Mouse (Mus musculus) intestine, postnatal 0 days (tissue): ENCODE data around the gene Bbs9. TPM values are rescaled to one million over a fixed set of nuclear protein-coding genes. Genes with fewer than 3 reads are reported as not detected.

Source experiments
- ATAC-seq: fragments of 200-750 bp; cut with Nextera tagmentation; 2 replicates; pipeline ENCODE4 v1.8.0; 2017; ENCODE audit warnings: mild to moderate bottlenecking, moderate TSS enrichment, moderate library complexity
- H3K27ac ChIP-seq: fragments of 300-500 bp; sonication (generic); 2 replicates; pipeline ENCODE4 v1.5.1; 2014; ENCODE audit warnings: mild to moderate bottlenecking, low read depth, low read length, moderate library complexity
- H3K27me3 ChIP-seq: fragments of 300-500 bp; sonication (generic); replicated peaks from 2 replicates; pipeline ENCODE4 v1.6.1; 2014; ENCODE audit warnings: low read length, mixed read lengths; ENCODE audit not compliant: control insufficient read depth, insufficient read depth
- H3K36me3 ChIP-seq: fragments of 300-500 bp; sonication (generic); 2 replicates; pipeline ENCODE4 v1.6.1; 2014; ENCODE audit warnings: mild to moderate bottlenecking, moderate library complexity; ENCODE audit not compliant: control insufficient read depth, insufficient read depth
- H3K4me1 ChIP-seq: fragments of 300-500 bp; sonication (generic); replicated peaks from 2 replicates; pipeline ENCODE4 v1.6.1; 2014; ENCODE audit warnings: antibody characterized with exemption, low read length, mixed read lengths; ENCODE audit not compliant: control insufficient read depth, insufficient read depth
- H3K4me2 ChIP-seq: fragments of 300-500 bp; sonication (generic); replicated peaks from 2 replicates; pipeline ENCODE4 v1.6.1; 2014; ENCODE audit warnings: low read depth, mild to moderate bottlenecking, moderate library complexity
- H3K4me3 ChIP-seq: fragments of 300-500 bp; sonication (generic); 2 replicates; pipeline ENCODE4 v1.5.1; 2014; ENCODE audit warnings: low read depth, low read length
- H3K9ac ChIP-seq: fragments of 300-500 bp; sonication (generic); 2 replicates; pipeline ENCODE4 v1.6.1; 2014; ENCODE audit warnings: mild to moderate bottlenecking, low read depth, low read length
- H3K9me3 ChIP-seq: fragments of 300-500 bp; sonication (generic); 2 replicates; pipeline ENCODE4 v1.6.1; 2016; ENCODE audit warnings: mixed run types; ENCODE audit not compliant: control insufficient read depth
- CTCF ChIP-seq: sonication (generic); IDR thresholded peaks from 2 replicates; pipeline ENCODE4 v1.5.1; 2016; ENCODE audit warnings: low read depth, mild to moderate bottlenecking, control low read depth, antibody characterized with exemption, moderate library complexity
- WGBS: fragments of 180-500 bp; shearing (Covaris S2); extraction: QIAGEN DNeasy Blood & Tissue Kit; methylation state at CpG from one replicate; pipeline ENCODE4 v1.1.7; 2014; 5-methylcytosine and 5-hydroxymethylcytosine counted together
- polyA plus RNA-seq: library from polyadenylated mRNA; unstranded; fragments of >200 nt; fragmentation: Nextera tagmentation; extraction: Ambion mirVana; gene quantifications from 2 replicates; pipeline ENCODE4 v1.2.1, GENCODE M21; 2015

The Bbs9 gene
- polyA plus RNA-seq, 1 experiment from 2014 or later: 4.9 TPM

GRCm38 (mm10) chr9:22433221-22433620 is 42.3 kb upstream of the Bbs9 start:
- no peak overlapping the region for H3K4me2 ChIP-seq
- no peak for TF ChIP-seq CTCF
- H3K9ac ChIP-seq: no peak overlapping the region
- no peaks in the 10 kb centered on the region for H3K9me3 ChIP-seq
- 56% methylated on average over 2 of the region's 2 CpGs for WGBS
- no peaks in the 10 kb centered on the region for H3K36me3 ChIP-seq
- 0 out of 2 replicates have a peak, but pooled peaks have one; percentile 33 for ATAC-seq
- no peak overlapping the region for H3K27ac ChIP-seq
- no peaks in the 10 kb centered on the region for H3K4me1 ChIP-seq
- no peak overlapping the region for H3K4me3 ChIP-seq
- H3K27me3 ChIP-seq: no peaks in the 10 kb centered on the region

- H3K9me3 ChIP-seq: no peaks in the 10 kb centered on the region
- no peaks in the 10 kb centered on the region for H3K4me1 ChIP-seq
- H3K36me3 ChIP-seq: no peaks in the 10 kb centered on the region
- no peak overlapping the region for H3K4me3 ChIP-seq
- no peak overlapping the region for H3K27ac ChIP-seq
- H3K9ac ChIP-seq: no peak overlapping the region
- no peaks in the 10 kb centered on the region for H3K27me3 ChIP-seq
- WGBS: 93% methylated on average over 2 of the region's 2 CpGs
- no peak overlapping the region for H3K4me2 ChIP-seq
- ATAC-seq: no peak
- TF ChIP-seq CTCF: no peak
These were observed 41.4 kb upstream of the Bbs9 start for GRCm38 (mm10) chr9:22434101-22434500.

- H3K9me3 ChIP-seq: no peaks in the 10 kb centered on the region
- H3K9ac ChIP-seq: no peak overlapping the region
- H3K27ac ChIP-seq: no peak overlapping the region
- no peaks in the 10 kb centered on the region for H3K27me3 ChIP-seq
- H3K4me2 ChIP-seq: no peak overlapping the region
- no peak overlapping the region for H3K4me3 ChIP-seq
- TF ChIP-seq CTCF: no peak
- H3K36me3 ChIP-seq: peaks cover 9% of the 10 kb centered on the region; the same call in 1 of the 2 replicates
- no peak for ATAC-seq
- 69% methylated on average over 1 of the region's 1 CpGs for WGBS
- H3K4me1 ChIP-seq: no peaks in the 10 kb centered on the region
These were observed 36.7 kb upstream of the Bbs9 start for GRCm38 (mm10) chr9:22438826-22439225.

- Histone ChIP-seq H3K9me3 (no peaks in the 10 kb centered on the region), H3K36me3 (peaks cover 32% of the 10 kb centered on the region), H3K9ac (no peak overlapping the region), H3K27me3 (no peaks in the 10 kb centered on the region), H3K4me2 (no peak overlapping the region), H3K27ac (no peak overlapping the region), H3K4me3 (no peak overlapping the region), H3K4me1 (no peaks in the 10 kb centered on the region)
- no peak for TF ChIP-seq CTCF
- no peak for ATAC-seq
- 90% methylated on average over 10 of the region's 10 CpGs for WGBS
These were observed 32.4 kb upstream of the Bbs9 start for GRCm38 (mm10) chr9:22443157-22443556.

GRCm38 (mm10) chr9:22445123-22445522 is 30.4 kb upstream of the Bbs9 start:
- Histone ChIP-seq H3K4me2 (no peak overlapping the region), H3K9me3 (no peaks in the 10 kb centered on the region), H3K27me3 (no peaks in the 10 kb centered on the region), H3K4me1 (no peaks in the 10 kb centered on the region), H3K36me3 (peaks cover 51% of the 10 kb centered on the region), H3K9ac (no peak overlapping the region), H3K27ac (no peak overlapping the region), H3K4me3 (no peak overlapping the region)
- no peak for TF ChIP-seq CTCF
- WGBS: 71% methylated on average over 1 of the region's 1 CpGs
- no peak for ATAC-seq

GRCm38 (mm10) chr9:22447213-22447612 is 28.3 kb upstream of the Bbs9 start:
- ATAC-seq: peak; percentile 37; the same call in 1 of the 2 replicates
- Histone ChIP-seq H3K9ac (no peak overlapping the region), H3K4me2 (no peak overlapping the region), H3K27me3 (no peaks in the 10 kb centered on the region), H3K9me3 (no peaks in the 10 kb centered on the region), H3K36me3 (peaks cover 68% of the 10 kb centered on the region), H3K4me3 (no peak overlapping the region), H3K27ac (no peak overlapping the region), H3K4me1 (no peaks in the 10 kb centered on the region)
- WGBS: 58% methylated on average over 5 of the region's 5 CpGs
- TF ChIP-seq CTCF: no peak

- no peaks in the 10 kb centered on the region for H3K4me1 ChIP-seq
- H3K9ac ChIP-seq: no peak overlapping the region
- H3K27me3 ChIP-seq: no peaks in the 10 kb centered on the region
- H3K4me2 ChIP-seq: no peak overlapping the region
- ATAC-seq: no peak
- 89% methylated on average over 13 of the region's 13 CpGs for WGBS
- H3K9me3 ChIP-seq: no peaks in the 10 kb centered on the region
- peak; percentile 35; the same call in 1 of the 2 replicates for TF ChIP-seq CTCF
- no peak overlapping the region for H3K27ac ChIP-seq
- H3K36me3 ChIP-seq: peaks cover 75% of the 10 kb centered on the region
- H3K4me3 ChIP-seq: no peak overlapping the region
These were observed 27.1 kb upstream of the Bbs9 start for GRCm38 (mm10) chr9:22448420-22448819.
